Mouse (Mus musculus): ENCODE data around the gene Sdhb. TPM values are rescaled to one million over a fixed set of nuclear protein-coding genes. Genes with fewer than 3 reads are reported as not detected.

Gene Sdhb
- total RNA-seq, 2 experiments from 2014 or later, result 568 to 650 TPM

Other genes with a start within 250 kb of the Sdhb start
- gene Padi6, start 218.6 kb upstream of the Sdhb start, total RNA-seq (2021), result not detected
- gene Padi4, start 187.0 kb upstream of the Sdhb start, total RNA-seq (2021), result under 1 TPM in 1 of 2 experiments, not detected in 1; 0.15 TPM
- 1 to 10 TPM; 2.0 to 3.0 TPM for gene Padi3, start 150.6 kb upstream of the Sdhb start, total RNA-seq (2021)
- under 1 TPM; 0.07 to 0.08 TPM for gene Padi1, start 115.4 kb upstream of the Sdhb start, total RNA-seq (2021)
- gene Padi2, start 54.9 kb upstream of the Sdhb start, total RNA-seq (2021), result 100 to 1,000 TPM; 105 to 170 TPM
- 10 to 100 TPM; 16.6 to 17.5 TPM for gene Atp13a2, start 25.7 kb downstream of the Sdhb start, total RNA-seq (2021)
- gene Mfap2, start 49.2 kb downstream of the Sdhb start, total RNA-seq (2021), result 1 to 10 TPM; 6.2 to 7.4 TPM
- gene Crocc, start 99.3 kb downstream of the Sdhb start, total RNA-seq (2021), result 1 to 10 TPM; 1.7 to 2.0 TPM
- gene Necap2, start 117.2 kb downstream of the Sdhb start, total RNA-seq (2021), result 10 to 100 TPM; 13.3 to 15.3 TPM
- not detected for gene Spata21, start 127.1 kb downstream of the Sdhb start, total RNA-seq (2021)
- 100 to 1,000 TPM; 141 to 150 TPM for gene Szrd1, start 178.6 kb downstream of the Sdhb start, total RNA-seq (2021)
- 1 to 10 TPM; 8.8 to 9.8 TPM for gene Fbxo42, start 186.7 kb downstream of the Sdhb start, total RNA-seq (2021)